In the genomic region with DNA sequence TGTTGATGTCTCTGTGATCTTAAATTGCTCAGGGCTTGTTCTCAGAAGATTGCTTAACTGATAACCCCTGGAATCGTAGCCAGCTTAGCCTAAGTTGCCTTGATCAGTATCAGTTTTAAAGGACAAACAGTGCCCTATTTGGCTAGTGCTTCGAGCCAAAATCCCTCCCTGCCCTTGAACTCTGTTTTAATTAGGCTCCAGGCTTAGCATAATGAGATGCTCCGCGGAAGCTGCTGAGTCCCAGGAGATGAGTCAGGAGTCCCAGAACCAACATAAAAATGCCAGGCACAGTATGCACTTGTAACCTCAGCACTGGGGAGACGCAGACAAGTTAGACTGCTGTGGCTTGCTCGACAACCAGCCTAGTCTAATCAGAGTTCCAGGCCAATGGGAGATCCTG, we compare ENCODE assay signal across 23 mouse cellular contexts. TPM values are rescaled to one million over a fixed set of nuclear protein-coding genes. Genes with fewer than 3 reads are reported as not detected.
DNase-seq lines count a peak whose midpoint lies in the region; ATAC-seq and TF ChIP-seq lines count a peak whose summit lies in the region.
"Had no signal": no experiment of that assay in that cellular context is flagged by ENCODE, and none has a peak within 500 bp of the region (broad histone marks: within the 10 kb centered on the region; RNA-seq: fewer than 3 reads in every experiment).

No protein-coding gene starts in this region.

- TF ChIP-seq CTCF in brain, embryonic 14.5 days (IDR thresholded peaks at IDR 0.05; ENCODE audit: borderline replicate concordance, extremely low read depth, insufficient read depth, insufficient read length) = no peak

- ATAC-seq in frontal cortex, adult (ENCODE audit: low TSS enrichment) = peak; percentile 47; the same call in 1 of the 2 replicates
- ATAC-seq: forebrain, embryonic 14.5 days had no signal

- no peak for DNase-seq in frontal cortex, postnatal 25 days (ENCODE audit: low spot score in 2 of 2)
- DNase-seq in urinary bladder, postnatal 14 days (ENCODE audit: low spot score) = peak; percentile 16
- DNase-seq in urinary bladder, postnatal 25 days (ENCODE audit: low spot score) = no peak
- peak; percentile 54 for DNase-seq in brain, embryonic 14.5 days (ENCODE audit: low read depth)
- DNase-seq in embryo, embryonic 9.5 days (ENCODE audit: extremely low spot score) = no peak
- DNase-seq in kidney, postnatal 36 days = no peak
- no peak for DNase-seq in left cerebral cortex, adult 9 months (ENCODE audit: low spot score in 2 of 2)
- DNase-seq: cerebellum, adult 9-11 months; kidney, adult 11 months; lung, postnatal 14 days; right cerebral cortex, postnatal 25 days; thymus, adult 2 months had no signal

- no peak for TF ChIP-seq POLR2A in brain, embryonic 14.5 days (IDR thresholded peaks at IDR 0.05; ENCODE audit: borderline replicate concordance, extremely low read depth, insufficient read depth, insufficient read length, poor library complexity, severe bottlenecking)

RNA-seq across cellular contexts. Expression of gene Tmem159, which starts 15.4 kb away (rescaled TPM):
- polyA plus RNA-seq in brain, embryonic 14.5 days (2012; rRNA removed) = 4.0 and 6.0 TPM in 2 replicates
- polyA plus RNA-seq: G1E had no signal

RNA-seq across cellular contexts. Expression of gene Dnah3, which starts 22.4 kb away (rescaled TPM):
- polyA plus RNA-seq in brain, embryonic 14.5 days (2012; rRNA removed) = 0.10 and 0.15 TPM in 2 replicates
- polyA plus RNA-seq: G1E; heart, embryonic 10.5 days; heart, postnatal 0 days; kidney, embryonic 16.5 days; liver, embryonic 16.5 days; neural tube, embryonic 15.5 days; spleen, adult 2 months had no signal

RNA-seq across cellular contexts. Expression of gene Zp2, which starts 27.6 kb away (rescaled TPM):
- not detected in 2 replicates for polyA plus RNA-seq in brain, embryonic 14.5 days (2012; rRNA removed)
- polyA plus RNA-seq: forebrain, embryonic 14.5 days; G1E; heart, embryonic 10.5 days; hindbrain, embryonic 10.5 days; kidney, embryonic 16.5 days; liver, embryonic 16.5 days; neural tube, embryonic 15.5 days; spleen, adult 2 months; stomach, embryonic 14.5 days had no signal

RNA-seq across cellular contexts. Expression of gene Anks4b, which starts 56.1 kb away (rescaled TPM):
- not detected in 2 replicates for polyA plus RNA-seq in brain, embryonic 14.5 days (2012; rRNA removed)
- polyA plus RNA-seq: forebrain, embryonic 14.5 days; G1E; heart, postnatal 0 days; neural tube, embryonic 15.5 days; spleen, adult 2 months; stomach, embryonic 14.5 days had no signal

Comparison
In these comparisons a context has a peak if more than half of its experiments do, and no peak if none do; other contexts are left out.
1. DNase-seq: peak in urinary bladder, postnatal 14 days (single experiment) and brain, embryonic 14.5 days (single experiment); none in frontal cortex, postnatal 25 days (0 of 2), urinary bladder, postnatal 25 days (single experiment), embryo, embryonic 9.5 days (single experiment), kidney, postnatal 36 days (0 of 2) and left cerebral cortex, adult 9 months (0 of 2).